Mouse (Mus musculus): ENCODE measurements at regions not wholly inside any gene's neighbourhood (a gene's known extent, or its start where the extent isn't known, plus 50 kb on each side); places are given as distances from the start of the nearest gene placed in this dataset.
"Not testable (repeated sequence)": the region's sequence is repeated elsewhere in the genome, so short reads cannot be mapped to it uniquely, and the experiment has no call there.

- 97% methylated on average over 1 of the region's 1 CpGs for WGBS
- H3K9me3 ChIP-seq = no peaks in the 10 kb centered on the region
- no peak for ATAC-seq (replicated peaks)
- no peaks in the 10 kb centered on the region for H3K27me3 ChIP-seq
- H3K27ac ChIP-seq (replicated peaks) = no peak overlapping the region
- no peak overlapping the region for H3K9ac ChIP-seq (replicated peaks)
- no peak overlapping the region for H3K4me2 ChIP-seq (replicated peaks)
- no peaks in the 10 kb centered on the region for H3K36me3 ChIP-seq
- no peak overlapping the region for H3K4me3 ChIP-seq
- H3K4me1 ChIP-seq = no peaks in the 10 kb centered on the region
Measured at GRCm38 (mm10) chr4:64432097-64432496, 385.3 kb upstream of the Tnc start.

- H3K27me3 ChIP-seq = no peaks in the 10 kb centered on the region
- no peak overlapping the region for H3K4me3 ChIP-seq
- H3K9ac ChIP-seq (replicated peaks) = no peak overlapping the region
- H3K9me3 ChIP-seq = no peaks in the 10 kb centered on the region
- no peaks in the 10 kb centered on the region for H3K36me3 ChIP-seq
- no peak for ATAC-seq (replicated peaks)
- H3K4me1 ChIP-seq = no peaks in the 10 kb centered on the region
- no peak overlapping the region for H3K4me2 ChIP-seq (replicated peaks)
- 67% methylated on average over 13 of the region's 13 CpGs for WGBS
- H3K27ac ChIP-seq (replicated peaks) = no peak overlapping the region
Measured at GRCm38 (mm10) chr4:64437744-64438594, 391.2 kb upstream of the Tnc start.

GRCm38 (mm10) chr4:64451442-64451841 is 404.6 kb upstream of the Tnc start:
- no peak overlapping the region for H3K27ac ChIP-seq (replicated peaks)
- H3K4me1 ChIP-seq = 0 out of 2 replicates have a peak, but pooled peaks cover 6% of the 10 kb centered on the region
- H3K36me3 ChIP-seq = no peaks in the 10 kb centered on the region
- ATAC-seq (replicated peaks) = peak; percentile 55; the same call in 1 of the 2 replicates
- H3K9me3 ChIP-seq = no peaks in the 10 kb centered on the region
- no peak overlapping the region for H3K9ac ChIP-seq (replicated peaks)
- H3K4me2 ChIP-seq (replicated peaks) = no peak overlapping the region
- no peaks in the 10 kb centered on the region for H3K27me3 ChIP-seq
- no peak overlapping the region for H3K4me3 ChIP-seq
- WGBS = 39% methylated on average over 1 of the region's 1 CpGs

GRCm38 (mm10) chr4:64451946-64452345 is 405.1 kb upstream of the Tnc start:
- H3K9me3 ChIP-seq = no peaks in the 10 kb centered on the region
- no peaks in the 10 kb centered on the region for H3K36me3 ChIP-seq
- 3% methylated on average over 1 of the region's 1 CpGs for WGBS
- H3K4me2 ChIP-seq (replicated peaks) = no peak overlapping the region
- H3K4me3 ChIP-seq = no peak overlapping the region
- peak; percentile 89 for ATAC-seq (replicated peaks)
- H3K9ac ChIP-seq (replicated peaks) = no peak overlapping the region
- H3K27me3 ChIP-seq = no peaks in the 10 kb centered on the region
- H3K4me1 ChIP-seq = 0 out of 2 replicates have a peak, but pooled peaks cover 6% of the 10 kb centered on the region
- H3K27ac ChIP-seq (replicated peaks) = no peak overlapping the region

GRCm38 (mm10) chr4:64492260-64492962 is 445.6 kb upstream of the Tnc start:
- H3K36me3 ChIP-seq = no peaks in the 10 kb centered on the region
- no peak overlapping the region for H3K9ac ChIP-seq (replicated peaks)
- H3K4me3 ChIP-seq = no peak overlapping the region
- H3K27me3 ChIP-seq = no peaks in the 10 kb centered on the region
- no peaks in the 10 kb centered on the region for H3K9me3 ChIP-seq
- H3K4me1 ChIP-seq = no peaks in the 10 kb centered on the region
- peak; percentile 68 for ATAC-seq (replicated peaks)
- WGBS = 84% methylated on average over 1 of the region's 1 CpGs
- no peak overlapping the region for H3K4me2 ChIP-seq (replicated peaks)
- no peak overlapping the region for H3K27ac ChIP-seq (replicated peaks)

GRCm38 (mm10) chr4:64497759-64498158 is 450.9 kb upstream of the Tnc start:
- H3K4me2 ChIP-seq (replicated peaks); H3K27me3 ChIP-seq; H3K27ac ChIP-seq (replicated peaks); H3K9me3 ChIP-seq; H3K36me3 ChIP-seq; H3K4me3 ChIP-seq; H3K4me1 ChIP-seq; H3K9ac ChIP-seq (replicated peaks): not testable (repeated sequence)
- ATAC-seq (replicated peaks) = peak; percentile 84

GRCm38 (mm10) chr4:64500635-64501395 is 454.0 kb upstream of the Tnc start:
- Histone ChIP-seq H3K27ac (replicated peaks) (no peak overlapping the region), H3K4me3 (no peak overlapping the region), H3K36me3 (no peaks in the 10 kb centered on the region), H3K4me2 (replicated peaks) (no peak overlapping the region), H3K27me3 (no peaks in the 10 kb centered on the region), H3K4me1 (no peaks in the 10 kb centered on the region), H3K9me3 (no peaks in the 10 kb centered on the region), H3K9ac (replicated peaks) (no peak overlapping the region)
- no peak for ATAC-seq (replicated peaks)
- WGBS = 80% methylated on average over 5 of the region's 5 CpGs

- no peaks in the 10 kb centered on the region for H3K4me1 ChIP-seq
- H3K4me2 ChIP-seq (replicated peaks) = no peak overlapping the region
- no peak for ATAC-seq (replicated peaks)
- no peak overlapping the region for H3K4me3 ChIP-seq
- no peaks in the 10 kb centered on the region for H3K36me3 ChIP-seq
- no peak overlapping the region for H3K9ac ChIP-seq (replicated peaks)
- H3K27me3 ChIP-seq = no peaks in the 10 kb centered on the region
- no peak overlapping the region for H3K27ac ChIP-seq (replicated peaks)
- no peaks in the 10 kb centered on the region for H3K9me3 ChIP-seq
Measured at GRCm38 (mm10) chr4:64521883-64522282, 475.1 kb upstream of the Tnc start.

GRCm38 (mm10) chr4:64527724-64528332 is 481.0 kb upstream of the Tnc start:
- no peak overlapping the region for H3K4me2 ChIP-seq (replicated peaks)
- WGBS = 84% methylated on average over 4 of the region's 4 CpGs
- H3K36me3 ChIP-seq = no peaks in the 10 kb centered on the region
- no peak overlapping the region for H3K9ac ChIP-seq (replicated peaks)
- H3K9me3 ChIP-seq = no peaks in the 10 kb centered on the region
- no peaks in the 10 kb centered on the region for H3K4me1 ChIP-seq
- H3K27ac ChIP-seq (replicated peaks) = no peak overlapping the region
- no peak overlapping the region for H3K4me3 ChIP-seq
- H3K27me3 ChIP-seq = no peaks in the 10 kb centered on the region
- ATAC-seq (replicated peaks) = no peak

GRCm38 (mm10) chr4:64530585-64530984 is 483.8 kb upstream of the Tnc start:
- no peak overlapping the region for H3K9ac ChIP-seq (replicated peaks)
- WGBS = 71% methylated on average over 4 of the region's 4 CpGs
- ATAC-seq (replicated peaks) = no peak
- H3K4me3 ChIP-seq = no peak overlapping the region
- no peaks in the 10 kb centered on the region for H3K27me3 ChIP-seq
- H3K4me1 ChIP-seq = no peaks in the 10 kb centered on the region
- H3K36me3 ChIP-seq = no peaks in the 10 kb centered on the region
- H3K4me2 ChIP-seq (replicated peaks) = no peak overlapping the region
- H3K27ac ChIP-seq (replicated peaks) = no peak overlapping the region
- no peaks in the 10 kb centered on the region for H3K9me3 ChIP-seq

GRCm38 (mm10) chr4:64533019-64533418 is 486.2 kb upstream of the Tnc start:
- no peaks in the 10 kb centered on the region for H3K9me3 ChIP-seq
- H3K4me1 ChIP-seq = no peaks in the 10 kb centered on the region
- no peak overlapping the region for H3K9ac ChIP-seq (replicated peaks)
- WGBS = 34% methylated on average over 3 of the region's 3 CpGs
- H3K36me3 ChIP-seq = no peaks in the 10 kb centered on the region
- H3K27me3 ChIP-seq = no peaks in the 10 kb centered on the region
- peak; percentile 61; the same call in 1 of the 2 replicates for ATAC-seq (replicated peaks)
- H3K4me2 ChIP-seq (replicated peaks) = no peak overlapping the region
- no peak overlapping the region for H3K27ac ChIP-seq (replicated peaks)
- H3K4me3 ChIP-seq = no peak overlapping the region
